Mouse (Mus musculus): ENCODE measurements around the gene Zfp658. TPM values are rescaled to one million over a fixed set of nuclear protein-coding genes. Genes with fewer than 3 reads are reported as not detected.

Zfp658 gene
- polyA plus RNA-seq, 1 experiment from 2014 or later: 4.3 TPM

DNA sequence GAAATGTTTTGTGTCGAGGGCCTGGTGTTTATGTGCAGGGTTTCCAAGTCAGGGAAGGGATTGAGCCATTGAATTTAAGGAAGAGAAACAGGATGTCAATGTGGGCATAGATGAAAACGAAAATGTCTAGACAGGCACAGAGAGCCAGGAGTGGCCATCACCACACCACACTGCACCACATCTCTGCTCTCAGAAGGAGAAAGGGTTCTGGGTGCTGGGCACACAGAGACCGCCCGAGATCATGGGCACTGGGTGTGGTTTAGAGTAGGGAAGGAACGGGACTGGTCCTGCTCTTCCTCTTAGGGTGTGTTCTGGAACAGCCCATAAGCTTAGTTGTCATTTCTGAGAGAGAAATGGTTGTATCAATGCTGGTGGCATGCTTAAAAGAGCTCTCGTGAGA is 1.2 kb downstream of the Zfp658 start:
- H3K27ac ChIP-seq (ENCODE audit: low read length): no peak overlapping the region
- H3K4me3 ChIP-seq (ENCODE audit: low read length): peak overlapping the region; percentile 80
- WGBS: 43% methylated on average over 6 of the region's 6 CpGs
- no peak for ATAC-seq (ENCODE audit: low read depth)
- no peaks in the 10 kb centered on the region for H3K9me3 ChIP-seq (ENCODE audit: control insufficient read depth, low read length)
- peaks cover 12% of the 10 kb centered on the region for H3K4me1 ChIP-seq (replicated peaks; ENCODE audit: control insufficient read depth, insufficient read depth, low read length)
- peak overlapping the region; percentile 92 for H3K4me2 ChIP-seq (ENCODE audit: low read depth, low read length)
- H3K27me3 ChIP-seq (ENCODE audit: control insufficient read depth, insufficient read depth, low read depth, low read length): peaks cover 2% of the 10 kb centered on the region; the same call in 1 of the 2 replicates
- peak overlapping the region; percentile 83 for H3K9ac ChIP-seq (ENCODE audit: low read length)
- peaks cover 16% of the 10 kb centered on the region for H3K36me3 ChIP-seq (ENCODE audit: control insufficient read depth, insufficient read depth, low read length)

DNA sequence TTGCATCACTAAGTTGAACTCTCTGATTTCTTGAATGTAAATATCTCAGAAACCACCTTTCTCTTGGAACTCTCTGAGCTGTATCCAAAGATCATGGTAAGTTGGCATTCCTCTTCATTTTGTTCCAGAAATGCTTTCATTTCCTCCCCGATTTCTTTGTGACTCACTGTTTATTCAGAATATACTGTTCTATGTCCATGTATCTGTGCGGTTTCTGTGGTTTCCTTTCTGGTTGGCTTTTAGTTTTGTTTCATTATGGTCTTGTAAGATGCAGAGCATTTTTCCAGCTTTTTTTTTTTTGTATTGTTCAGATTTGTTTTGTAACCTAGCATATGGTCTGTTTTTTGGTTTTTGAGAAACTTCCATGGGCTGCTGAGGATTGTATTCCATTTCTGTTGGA is 9.2 kb downstream of the Zfp658 start:
- ATAC-seq (ENCODE audit: low read depth): no peak
- H3K36me3 ChIP-seq (ENCODE audit: control insufficient read depth, insufficient read depth, low read length): peaks cover 45% of the 10 kb centered on the region
- WGBS: 95% methylated on average over 2 of the region's 2 CpGs

GRCm38 (mm10) chr7:43579440-43580171 is 17.6 kb downstream of the Zfp658 start, which contains the start of gene Zfp719:
Gene Zfp719, plus strand, starts transcription at chr7:43579610.
- peaks cover 6% of the 10 kb centered on the region for H3K36me3 ChIP-seq (ENCODE audit: control insufficient read depth, insufficient read depth, low read length)
- H3K4me3 ChIP-seq (ENCODE audit: low read length): peak within 1 kb of the TSS; percentile 86
- WGBS: under 1% methylated on average over 37 of the region's 37 CpGs
- no peaks in the 10 kb centered on the region for H3K27me3 ChIP-seq (ENCODE audit: control insufficient read depth, insufficient read depth, low read depth, low read length)
- no peaks in the 10 kb centered on the region for H3K9me3 ChIP-seq (ENCODE audit: control insufficient read depth, low read length)
- peak within 1 kb of the TSS; percentile 84 for H3K9ac ChIP-seq (ENCODE audit: low read length)
- peak; percentile 98 for ATAC-seq (ENCODE audit: low read depth)
- peaks cover 10% of the 10 kb centered on the region for H3K4me1 ChIP-seq (replicated peaks; ENCODE audit: control insufficient read depth, insufficient read depth, low read length)
- peak within 1 kb of the TSS; percentile 88 for H3K27ac ChIP-seq (ENCODE audit: low read length)
- H3K4me2 ChIP-seq (ENCODE audit: low read depth, low read length): peak within 1 kb of the TSS; percentile 69

More for the DNA sequence above, 9.2 kb downstream of the Zfp658 start:
- no peak overlapping the region for H3K4me3 ChIP-seq (ENCODE audit: low read length)
- H3K27ac ChIP-seq (ENCODE audit: low read length): no peak overlapping the region
- no peak overlapping the region for H3K9ac ChIP-seq (ENCODE audit: low read length)
- H3K27me3 ChIP-seq (ENCODE audit: control insufficient read depth, insufficient read depth, low read depth, low read length): no peaks in the 10 kb centered on the region
- H3K9me3 ChIP-seq (ENCODE audit: control insufficient read depth, low read length): no peaks in the 10 kb centered on the region
- H3K4me1 ChIP-seq (replicated peaks; ENCODE audit: control insufficient read depth, insufficient read depth, low read length): no peaks in the 10 kb centered on the region
- H3K4me2 ChIP-seq (ENCODE audit: low read depth, low read length): no peak overlapping the region

DNA sequence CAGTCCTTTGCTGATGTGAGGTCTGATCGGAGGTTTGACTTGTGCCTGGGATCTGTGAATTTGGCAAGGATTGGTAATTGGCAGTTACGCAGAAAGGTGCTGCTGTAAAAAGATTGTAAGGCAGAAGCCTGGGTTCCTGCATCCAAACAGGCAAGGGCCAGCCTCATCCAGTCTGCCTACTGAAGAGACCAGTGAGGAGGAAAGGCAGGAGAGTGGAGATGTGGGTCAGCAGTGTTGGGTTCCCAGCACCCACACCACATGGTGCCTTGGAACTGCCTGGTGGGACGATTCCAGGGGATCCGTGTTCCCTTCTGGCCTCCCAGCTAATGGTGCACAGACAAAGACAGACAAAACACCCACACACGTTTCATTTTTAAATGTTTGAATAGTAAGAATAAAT is 18.5 kb downstream of the Zfp658 start:
- Histone ChIP-seq H3K4me2 (ENCODE audit: low read depth, low read length) (peak overlapping the region; percentile 69), H3K27me3 (ENCODE audit: control insufficient read depth, insufficient read depth, low read depth, low read length) (no peaks in the 10 kb centered on the region), H3K9me3 (ENCODE audit: control insufficient read depth, low read length) (no peaks in the 10 kb centered on the region), H3K4me3 (ENCODE audit: low read length) (peak overlapping the region; percentile 86), H3K27ac (ENCODE audit: low read length) (no peak overlapping the region; the same call in 1 of the 2 replicates), H3K9ac (ENCODE audit: low read length) (peak overlapping the region; percentile 84), H3K36me3 (ENCODE audit: control insufficient read depth, insufficient read depth, low read length) (peaks cover 13% of the 10 kb centered on the region), H3K4me1 (replicated peaks; ENCODE audit: control insufficient read depth, insufficient read depth, low read length) (peaks cover 10% of the 10 kb centered on the region)
- ATAC-seq (ENCODE audit: low read depth): no peak
- 48% methylated on average over 5 of the region's 5 CpGs for WGBS

GRCm38 (mm10) chr7:43584790-43585189 is 22.7 kb downstream of the Zfp658 start:
- Histone ChIP-seq H3K4me2 (ENCODE audit: low read depth, low read length) (no peak overlapping the region), H3K27me3 (ENCODE audit: control insufficient read depth, insufficient read depth, low read depth, low read length) (no peaks in the 10 kb centered on the region), H3K27ac (ENCODE audit: low read length) (no peak overlapping the region), H3K9me3 (ENCODE audit: control insufficient read depth, low read length) (no peaks in the 10 kb centered on the region), H3K4me3 (ENCODE audit: low read length) (no peak overlapping the region), H3K4me1 (replicated peaks; ENCODE audit: control insufficient read depth, insufficient read depth, low read length) (peaks cover 10% of the 10 kb centered on the region), H3K36me3 (ENCODE audit: control insufficient read depth, insufficient read depth, low read length) (peaks cover 50% of the 10 kb centered on the region), H3K9ac (ENCODE audit: low read length) (no peak overlapping the region)
- no peak for ATAC-seq (ENCODE audit: low read depth)
- WGBS: 87% methylated on average over 5 of the region's 5 CpGs

DNA sequence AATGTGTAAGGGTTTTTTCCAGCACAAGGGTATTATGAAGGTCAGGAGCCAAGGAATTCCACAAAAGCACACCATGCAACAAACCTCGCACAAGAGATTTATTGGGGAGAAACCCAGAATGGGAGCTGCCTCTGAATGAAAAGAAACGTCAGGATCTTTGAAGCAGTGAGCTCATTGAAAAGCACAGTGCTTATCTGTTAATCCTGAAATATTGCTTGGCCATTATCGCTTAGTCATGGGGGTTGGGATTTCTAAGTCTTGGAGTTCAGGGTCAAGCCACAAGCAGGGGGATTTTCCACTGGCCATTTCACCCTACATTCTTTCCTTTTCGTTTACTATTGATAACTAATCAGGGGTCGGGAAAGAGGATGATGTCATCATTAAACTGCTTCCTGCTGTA is 39.8 kb downstream of the Zfp658 start:
- no peaks in the 10 kb centered on the region for H3K4me1 ChIP-seq (replicated peaks; ENCODE audit: control insufficient read depth, insufficient read depth, low read length)
- H3K4me3 ChIP-seq (ENCODE audit: low read length): no peak overlapping the region
- no peaks in the 10 kb centered on the region for H3K9me3 ChIP-seq (ENCODE audit: control insufficient read depth, low read length)
- H3K27me3 ChIP-seq (ENCODE audit: control insufficient read depth, insufficient read depth, low read depth, low read length): no peaks in the 10 kb centered on the region
- no peak overlapping the region for H3K9ac ChIP-seq (ENCODE audit: low read length)
- no peak overlapping the region for H3K4me2 ChIP-seq (ENCODE audit: low read depth, low read length)
- no peak overlapping the region for H3K27ac ChIP-seq (ENCODE audit: low read length)
- 24% methylated on average over 5 of the region's 5 CpGs for WGBS
- no peak for ATAC-seq (ENCODE audit: low read depth)
- H3K36me3 ChIP-seq (ENCODE audit: control insufficient read depth, insufficient read depth, low read length): no peaks in the 10 kb centered on the region

DNA sequence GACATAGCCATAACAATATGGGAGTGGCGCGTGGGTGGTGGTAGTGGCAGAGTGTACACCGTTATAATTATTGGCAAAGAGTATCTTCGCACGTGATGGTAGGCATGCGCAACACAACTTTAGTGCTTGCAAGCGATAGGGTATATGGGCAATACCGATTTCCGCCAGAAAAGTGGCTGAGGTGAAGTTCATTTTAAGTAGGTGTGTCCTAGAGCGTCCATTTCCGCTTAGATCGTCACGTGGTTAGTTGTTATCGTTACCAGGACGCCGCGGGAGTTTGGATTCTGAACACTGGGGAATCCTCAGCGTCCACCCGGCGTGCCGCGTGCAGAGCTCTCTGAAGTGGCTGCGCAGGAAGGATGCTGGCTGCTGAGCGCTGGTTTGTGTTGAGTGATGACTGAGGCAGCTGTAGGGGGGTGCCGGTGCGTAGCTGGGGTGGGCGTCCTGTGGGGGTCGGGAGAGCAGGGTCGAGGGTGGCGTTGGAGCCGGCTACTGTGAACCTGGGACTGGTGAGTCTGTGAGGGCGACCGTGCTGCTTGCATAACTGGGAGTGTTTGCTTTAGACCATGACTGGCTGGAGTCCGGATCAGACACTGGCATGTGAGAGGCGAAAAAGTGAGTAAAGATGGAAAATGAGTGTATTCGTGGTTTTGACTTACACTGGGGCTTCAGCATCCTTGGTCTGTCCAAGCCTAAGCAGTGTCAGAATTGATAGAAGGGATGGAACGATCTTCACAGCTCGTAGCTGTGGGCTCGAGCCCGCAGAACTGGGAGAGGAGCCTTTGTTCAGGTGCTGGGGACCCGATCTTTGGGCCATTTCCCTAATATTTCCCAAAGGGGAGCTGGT is 45.1 kb downstream of the Zfp658 start, which contains the start of gene Zfp819:
TSS of gene Zfp819 (plus strand) at position 274 of the 847 bp plus-strand sequence.
- Histone ChIP-seq H3K4me1 (replicated peaks; ENCODE audit: control insufficient read depth, insufficient read depth, low read length) (peaks cover 3% of the 10 kb centered on the region; the same call in 1 of the 2 replicates), H3K27me3 (ENCODE audit: control insufficient read depth, insufficient read depth, low read depth, low read length) (no peaks in the 10 kb centered on the region), H3K4me2 (ENCODE audit: low read depth, low read length) (peak within 1 kb of the TSS; percentile 79), H3K9ac (ENCODE audit: low read length) (no peak within 1 kb of the TSS), H3K36me3 (ENCODE audit: control insufficient read depth, insufficient read depth, low read length) (no peaks in the 10 kb centered on the region), H3K4me3 (ENCODE audit: low read length) (peak within 1 kb of the TSS; percentile 42), H3K9me3 (ENCODE audit: control insufficient read depth, low read length) (no peaks in the 10 kb centered on the region), H3K27ac (ENCODE audit: low read length) (no peak within 1 kb of the TSS)
- WGBS: 12% methylated on average over 41 of the region's 41 CpGs
- peak; percentile 92 for ATAC-seq (ENCODE audit: low read depth)

DNA sequence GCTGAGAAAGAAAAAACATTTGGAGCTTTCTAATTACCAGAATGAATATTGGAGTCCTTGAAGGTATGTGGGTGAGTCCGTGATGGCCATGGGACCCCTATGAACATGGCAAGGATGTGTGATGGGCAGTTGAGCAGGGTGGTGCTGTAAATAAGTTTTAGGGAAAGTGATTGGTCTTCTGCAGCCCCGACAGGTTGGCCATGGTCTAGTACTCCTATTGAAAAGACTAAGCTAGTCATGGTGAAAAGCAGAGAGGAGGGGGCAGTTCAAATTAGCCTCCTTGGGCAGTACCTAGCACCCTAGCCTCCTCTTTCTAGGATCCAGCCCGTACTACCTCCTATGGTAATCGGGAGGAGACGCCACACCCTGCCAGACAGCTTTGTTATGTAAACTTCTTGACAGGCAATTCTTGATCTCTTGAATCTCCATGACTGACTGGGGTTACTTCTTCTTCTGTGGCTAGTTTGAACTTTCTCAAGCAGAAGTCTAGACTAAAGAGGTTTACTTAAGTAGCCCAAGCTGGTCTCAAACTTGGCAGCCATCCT is 45.8 kb downstream of the Zfp658 start:
- H3K27me3 ChIP-seq (ENCODE audit: control insufficient read depth, insufficient read depth, low read depth, low read length): no peaks in the 10 kb centered on the region
- ATAC-seq (ENCODE audit: low read depth): 0 out of 2 replicates have a peak, but pooled peaks have one; percentile 12

More for the DNA sequence above, 45.8 kb downstream of the Zfp658 start:
- H3K4me2 ChIP-seq (ENCODE audit: low read depth, low read length): no peak overlapping the region; the same call in 1 of the 2 replicates
- H3K9ac ChIP-seq (ENCODE audit: low read length): no peak overlapping the region
- H3K4me1 ChIP-seq (replicated peaks; ENCODE audit: control insufficient read depth, insufficient read depth, low read length): peaks cover 3% of the 10 kb centered on the region; the same call in 1 of the 2 replicates
- no peaks in the 10 kb centered on the region for H3K36me3 ChIP-seq (ENCODE audit: control insufficient read depth, insufficient read depth, low read length)
- WGBS: 32% methylated on average over 5 of the region's 5 CpGs
- H3K9me3 ChIP-seq (ENCODE audit: control insufficient read depth, low read length): no peaks in the 10 kb centered on the region
- no peak overlapping the region for H3K4me3 ChIP-seq (ENCODE audit: low read length)
- no peak overlapping the region for H3K27ac ChIP-seq (ENCODE audit: low read length)
